Mouse (Mus musculus): ENCODE results near the gene Gm11084.
A peak's percentile ranks its signal among the peaks of the same experiment; 100 is the strongest.
"Not testable (repeated sequence)": the region's sequence is repeated elsewhere in the genome, so short reads cannot be mapped to it uniquely, and the experiment has no call there.

Gene Gm11084

DNA sequence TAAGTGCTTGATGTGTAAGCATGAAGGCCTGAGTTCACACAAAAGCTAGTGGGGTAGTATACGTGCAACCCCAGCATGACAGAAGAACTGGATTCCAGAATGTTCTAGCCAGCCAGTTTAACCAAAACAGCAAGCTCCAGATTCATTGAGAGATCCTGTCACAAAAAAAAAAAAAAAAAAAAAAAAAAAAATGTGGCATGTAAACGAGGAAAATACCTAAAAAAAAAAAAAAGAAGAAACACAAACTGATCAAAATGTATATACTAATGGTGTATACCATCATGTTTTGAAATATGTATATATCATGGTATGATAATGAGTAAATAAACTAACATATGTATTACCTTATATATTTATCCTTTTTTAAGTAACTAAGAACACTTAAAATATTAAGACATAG, 7.6 kb upstream of the Gm11084 start:
- no peak for DNase-seq

DNA sequence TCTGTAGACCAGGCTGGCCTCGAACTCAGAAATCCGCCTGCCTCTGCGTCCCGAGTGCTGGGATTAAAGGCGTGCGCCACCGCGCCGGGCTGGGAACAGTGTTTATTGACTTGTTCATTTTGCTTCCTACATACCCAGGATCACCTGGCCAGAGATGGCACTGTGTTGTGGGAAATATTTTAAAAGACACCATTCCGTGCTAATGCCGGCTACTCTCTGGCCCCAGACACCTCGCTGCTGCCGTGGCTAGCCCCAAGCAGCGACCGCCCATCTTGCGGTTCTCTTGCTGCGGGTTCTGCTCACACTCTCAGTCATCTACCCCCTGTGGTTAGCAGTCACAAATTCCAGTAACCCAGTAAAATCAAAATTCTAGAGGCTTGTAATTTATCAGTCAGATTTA, 6.0 kb upstream of the Gm11084 start:
- DNase-seq = no peak

DNA sequence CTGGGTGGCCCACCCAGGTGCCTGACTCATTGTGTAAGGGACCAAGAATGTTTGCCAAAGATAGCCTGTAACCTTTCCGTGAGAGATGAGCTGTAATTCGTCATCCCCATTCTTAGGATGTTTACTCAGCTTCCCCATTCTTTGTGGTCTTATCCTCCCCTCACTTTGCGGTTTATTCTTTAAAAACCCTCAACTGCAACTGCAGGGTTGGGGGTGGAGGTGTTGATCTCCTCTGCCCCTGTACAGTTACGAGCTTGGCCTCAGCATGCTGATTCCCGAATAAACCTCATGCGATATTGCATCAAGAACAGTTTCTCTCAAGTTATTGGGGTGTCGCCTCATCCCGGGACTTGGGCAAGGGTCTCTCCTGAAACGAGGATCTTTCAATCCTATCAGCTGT, 2.4 kb upstream of the Gm11084 start:
- DNase-seq = not testable (repeated sequence)

DNA sequence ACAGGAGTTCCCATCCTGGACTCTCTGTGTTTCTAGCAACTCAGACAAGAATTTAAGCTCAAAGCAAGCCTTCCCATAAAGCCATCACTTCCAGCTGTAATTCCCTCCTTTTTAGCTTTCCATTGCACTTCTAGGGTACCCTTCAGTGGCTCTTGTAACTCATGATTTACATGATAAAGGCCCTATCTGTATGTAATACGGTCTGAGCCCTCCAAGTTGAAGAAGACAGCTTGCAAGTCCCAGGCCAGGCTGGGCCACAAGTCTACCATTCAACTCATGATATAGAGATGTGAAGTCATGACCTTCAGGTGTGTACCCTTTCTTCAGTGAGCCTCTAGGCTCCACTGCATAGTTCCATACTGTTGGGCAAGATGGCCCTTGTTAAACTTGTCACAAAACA, 1.0 kb downstream of the Gm11084 start:
- no peak for DNase-seq

DNA sequence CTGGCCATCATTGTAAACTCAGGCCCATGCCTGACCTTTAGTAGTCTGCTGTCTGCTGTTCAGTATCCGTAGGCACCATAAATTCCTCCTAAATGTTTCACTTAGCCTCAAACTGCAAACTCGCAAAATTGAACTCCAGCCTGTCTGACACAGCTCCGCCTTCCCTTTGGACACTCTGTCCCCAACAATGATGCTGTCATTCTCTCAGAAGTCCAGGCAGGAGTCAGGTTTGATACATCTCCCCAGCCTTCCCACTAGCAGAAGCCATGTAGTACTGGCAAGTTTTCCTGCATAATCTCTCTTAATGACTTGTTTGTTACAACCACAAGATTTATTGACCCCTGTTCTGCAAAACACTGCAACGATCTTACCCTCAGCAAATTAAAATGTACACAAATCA, 1.7 kb downstream of the Gm11084 start:
- no peak for DNase-seq

DNA sequence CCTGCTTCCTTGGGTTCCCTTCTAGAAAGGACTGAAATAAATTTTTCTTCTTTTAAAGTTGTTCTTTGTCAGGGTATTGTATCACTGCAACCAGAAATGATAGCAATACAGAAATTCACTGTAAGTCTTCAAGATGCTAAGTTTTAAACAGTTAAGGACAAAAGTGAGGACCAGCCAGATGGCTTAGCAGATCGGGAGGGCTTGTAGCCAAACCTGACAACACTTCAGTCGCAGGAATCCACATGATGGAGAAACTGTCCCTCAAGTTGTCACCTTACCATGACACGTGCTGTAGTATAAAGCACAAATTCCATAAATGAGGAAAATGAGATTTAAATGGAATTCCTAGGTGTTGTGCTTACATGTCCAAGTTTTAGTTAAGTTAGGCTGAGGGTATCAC, 3.3 kb downstream of the Gm11084 start:
- DNase-seq = no peak

DNA sequence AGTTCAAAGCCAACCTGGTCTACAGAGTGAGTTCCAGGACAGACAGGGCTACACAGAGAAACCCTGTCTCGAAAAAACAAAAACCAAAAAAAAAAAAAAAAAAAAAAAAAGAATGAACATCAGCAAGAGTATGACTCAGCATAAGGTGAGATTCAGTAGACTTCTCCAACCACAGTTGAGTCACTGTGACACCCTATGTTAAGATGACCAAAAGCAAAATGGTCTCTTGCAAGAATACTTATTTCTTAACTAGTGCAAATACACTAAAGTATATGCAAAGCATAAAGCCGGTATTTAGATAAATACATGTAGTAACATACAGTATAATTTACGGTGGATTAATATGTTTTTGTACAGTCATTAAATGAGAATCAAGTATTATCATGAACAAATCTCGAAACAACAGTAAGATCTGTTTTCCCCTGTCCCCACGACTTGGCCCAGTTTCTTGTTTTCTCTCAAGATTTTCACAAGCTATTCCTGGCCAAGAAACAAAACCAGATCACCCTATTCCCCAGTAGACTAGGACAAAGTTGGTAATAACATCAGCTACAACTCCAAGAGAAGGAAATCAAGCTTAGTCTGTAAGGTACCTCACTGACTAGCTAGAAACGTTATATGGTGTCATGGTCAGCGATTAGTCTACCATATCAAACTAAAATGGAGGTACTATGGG, 4.3 kb downstream of the Gm11084 start:
- DNase-seq = no peak

DNA sequence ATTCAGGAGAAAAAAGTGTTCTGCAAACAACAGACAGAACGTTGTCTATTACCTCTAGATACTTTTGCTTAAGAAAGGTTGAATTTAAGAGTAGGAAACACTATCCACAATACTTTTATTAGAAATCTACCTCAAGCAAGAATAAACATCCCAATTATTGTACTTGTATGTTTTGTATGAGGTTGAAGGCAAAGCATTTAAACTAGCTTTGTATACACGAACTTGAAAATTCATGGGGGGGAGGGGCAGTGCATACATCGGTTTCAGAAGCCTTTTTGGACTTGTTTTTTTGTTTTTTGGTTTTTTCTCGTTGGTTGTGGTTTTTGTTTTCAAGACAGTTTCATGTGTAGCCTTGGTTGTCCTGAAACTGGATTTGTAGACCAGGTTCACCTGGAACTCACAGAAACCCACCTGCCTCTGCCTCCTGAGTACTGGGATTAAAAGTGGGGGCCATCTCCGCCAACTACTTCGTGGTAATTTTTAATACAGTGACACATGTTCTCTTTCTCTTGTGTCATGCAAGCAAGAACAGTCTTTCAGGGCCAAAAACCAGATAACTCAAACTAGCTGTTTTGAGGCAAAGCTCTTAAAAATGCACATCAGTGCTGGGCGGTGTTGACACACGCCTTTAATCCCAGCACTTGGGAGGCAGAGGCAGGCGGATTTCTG, 4.9 kb downstream of the Gm11084 start:
- no peak for DNase-seq

DNA sequence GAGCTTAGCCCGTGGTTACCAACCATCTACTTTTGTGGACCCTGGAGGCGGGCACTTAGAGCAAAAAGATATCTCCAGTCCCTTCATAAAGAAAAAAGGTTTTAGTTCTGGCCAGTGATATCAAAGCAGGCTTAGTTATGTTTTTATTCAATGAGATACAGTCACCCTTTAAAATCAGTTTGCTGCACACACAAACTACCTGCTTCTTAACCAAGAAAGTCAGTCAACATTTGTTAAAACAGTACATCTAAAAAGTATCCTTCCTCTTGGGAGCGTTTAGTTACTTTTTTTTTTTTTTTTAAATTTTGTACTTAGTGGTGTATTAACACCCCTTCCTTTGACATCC, 5.5 kb downstream of the Gm11084 start:
- DNase-seq = no peak

DNA sequence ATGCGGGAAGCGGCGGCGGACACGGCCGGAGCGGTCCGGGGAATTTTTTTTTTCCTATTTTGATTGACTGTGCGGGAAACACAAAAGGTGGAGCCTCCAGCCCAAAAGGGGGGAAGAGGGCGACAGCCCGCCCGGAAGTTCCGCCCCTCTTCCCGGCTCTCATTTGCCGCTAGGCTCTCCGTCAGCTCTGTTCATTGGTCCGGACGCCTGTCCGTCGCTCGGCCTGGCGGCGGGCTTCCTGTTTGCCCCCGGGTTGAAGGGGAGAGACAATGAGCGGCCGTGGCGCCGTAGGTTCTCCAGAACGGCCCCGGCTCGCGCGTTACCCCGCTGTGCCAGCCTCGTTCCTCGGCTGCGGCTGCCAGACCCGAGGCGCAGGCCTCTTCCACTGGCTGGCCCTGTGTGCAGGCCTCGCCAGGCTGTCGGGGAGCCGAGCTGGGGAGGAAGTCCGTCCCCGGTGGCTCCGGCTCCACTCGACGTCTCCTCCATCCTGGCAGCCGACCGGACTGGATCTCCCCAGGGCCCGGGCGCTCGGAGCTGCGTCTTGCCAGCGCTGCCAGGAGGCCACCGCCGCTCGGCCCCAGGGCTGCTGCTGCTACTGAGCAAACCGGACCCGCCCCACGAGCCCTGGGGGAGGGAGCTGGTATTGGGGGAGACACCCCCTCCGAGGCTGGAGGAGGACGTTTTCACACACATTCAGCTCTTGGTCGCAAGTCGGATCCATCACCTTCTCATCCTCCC, 6.0 kb downstream of the Gm11084 start, which contains the start of gene Sp3:
TSS of gene Sp3 (minus strand) at position 110 of the 738 bp plus-strand sequence.
- peak; percentile 96 for DNase-seq

DNA sequence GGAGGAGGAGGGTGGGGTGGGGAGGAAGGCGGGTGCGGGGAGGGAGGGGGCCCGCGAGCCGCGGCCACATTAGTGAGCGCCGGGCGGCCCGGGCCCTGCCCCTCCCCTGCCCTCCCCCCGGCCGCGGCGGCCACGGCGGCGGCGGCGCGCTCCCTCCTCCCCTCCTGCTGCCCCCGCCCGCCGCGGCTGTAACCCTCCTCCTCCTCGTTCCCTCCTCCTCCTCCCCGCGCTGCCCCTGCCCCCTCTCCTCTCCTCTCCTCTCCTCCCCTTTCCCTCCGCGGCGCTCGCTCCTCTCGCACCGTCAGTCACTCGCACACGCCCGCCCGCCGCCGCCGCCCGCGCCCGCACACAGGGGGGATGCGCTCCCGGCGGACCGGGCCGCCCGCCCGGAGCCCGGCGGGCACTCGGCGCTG, 6.9 kb downstream of the Gm11084 start:
- peak; percentile 87 for DNase-seq

DNA sequence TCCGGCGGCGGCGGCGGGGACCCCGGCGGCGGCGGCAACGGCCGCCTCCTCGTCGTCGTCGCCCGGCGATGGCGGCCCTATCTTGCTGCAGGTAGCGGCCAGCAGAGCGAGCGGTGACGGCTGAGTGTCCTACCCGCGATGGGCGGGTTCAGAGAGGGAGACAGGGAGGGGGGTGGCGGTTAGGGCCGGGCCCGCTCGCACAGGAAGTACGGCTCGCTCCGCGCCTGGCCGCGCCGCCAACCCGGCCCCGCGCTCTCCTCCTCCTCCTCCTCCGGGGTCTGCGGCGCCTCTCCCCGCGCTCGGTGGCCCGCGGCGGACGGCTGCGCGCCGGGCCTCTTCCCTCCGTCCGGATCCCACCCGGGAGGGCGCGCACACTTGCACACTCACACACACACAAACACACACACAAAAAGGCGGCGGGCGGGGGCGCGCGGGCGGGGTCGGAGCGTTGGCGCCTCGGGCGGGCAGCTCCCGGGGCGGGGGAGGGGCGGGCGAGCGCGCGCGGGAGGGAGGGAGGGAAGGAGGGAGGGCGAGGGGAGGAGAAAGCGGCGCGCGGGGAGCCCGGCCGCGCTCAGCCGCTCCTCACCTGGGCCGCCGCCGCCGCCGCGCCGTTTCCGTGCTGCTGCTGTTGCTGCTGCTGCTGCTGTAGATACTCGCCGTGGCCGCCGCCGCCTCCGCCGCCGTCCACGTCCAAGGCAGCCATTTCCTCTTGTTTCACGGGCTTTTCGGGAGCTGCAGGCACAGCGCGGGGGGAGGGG, 7.4 kb downstream of the Gm11084 start:
- peak; percentile 90 for DNase-seq

DNA sequence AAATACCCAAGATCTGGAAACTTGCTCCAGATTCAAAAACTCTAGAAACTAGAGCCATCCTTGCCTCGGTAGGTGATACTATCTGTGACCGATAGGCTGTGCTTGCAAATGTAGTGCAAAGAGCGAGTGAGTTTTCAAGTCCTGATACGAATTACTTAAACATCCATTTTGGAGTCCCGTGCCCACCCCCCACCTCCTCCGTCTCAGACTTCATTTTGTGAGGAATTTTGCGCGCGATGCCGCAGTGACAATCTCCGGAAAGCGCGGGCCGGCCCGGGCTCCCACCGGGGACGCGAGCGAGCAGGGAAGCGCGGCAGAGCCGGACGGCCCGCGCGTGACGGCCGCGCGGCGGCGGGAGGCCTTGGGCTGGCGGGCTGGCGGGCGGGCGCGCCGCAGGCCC, 8.0 kb downstream of the Gm11084 start:
- DNase-seq = no peak

DNA sequence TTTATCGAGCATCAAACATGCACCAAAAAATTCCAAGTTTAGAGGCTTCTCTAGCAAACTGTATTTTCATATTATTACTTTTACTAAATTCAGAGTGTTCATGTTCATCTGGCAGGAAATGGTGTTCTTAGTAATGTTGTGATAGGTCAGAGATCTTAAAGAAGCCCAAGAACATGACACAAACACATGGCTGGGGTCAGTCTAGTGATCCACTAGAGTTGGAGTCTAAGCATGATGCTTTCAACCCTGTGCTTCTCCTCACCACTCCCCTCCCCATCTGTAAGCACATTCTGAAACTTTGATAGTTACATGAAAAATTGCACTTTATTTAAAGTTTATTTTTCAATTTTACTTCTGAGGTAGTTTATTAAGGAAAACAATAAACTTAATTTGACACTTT, 9.2 kb downstream of the Gm11084 start:
- DNase-seq = no peak

DNA sequence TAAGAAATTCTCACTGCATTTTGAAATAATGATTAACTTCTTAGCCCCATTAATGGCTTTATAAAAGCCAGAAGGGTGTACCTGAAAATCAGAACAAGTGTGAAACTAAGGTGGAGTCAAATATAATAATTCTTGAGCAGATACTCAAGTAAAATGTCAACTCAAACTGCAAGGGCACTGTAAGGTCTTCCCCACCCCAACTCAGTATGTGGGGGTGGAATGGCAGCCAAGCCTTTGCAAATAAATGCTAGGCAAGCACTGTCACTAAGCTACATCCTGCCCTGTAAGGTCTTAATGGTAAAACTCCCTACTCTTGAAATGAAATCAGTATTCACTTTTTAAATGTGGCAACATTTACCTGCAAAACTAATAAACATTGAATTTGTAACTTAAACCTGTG, 10.5 kb downstream of the Gm11084 start:
- DNase-seq = no peak

DNA sequence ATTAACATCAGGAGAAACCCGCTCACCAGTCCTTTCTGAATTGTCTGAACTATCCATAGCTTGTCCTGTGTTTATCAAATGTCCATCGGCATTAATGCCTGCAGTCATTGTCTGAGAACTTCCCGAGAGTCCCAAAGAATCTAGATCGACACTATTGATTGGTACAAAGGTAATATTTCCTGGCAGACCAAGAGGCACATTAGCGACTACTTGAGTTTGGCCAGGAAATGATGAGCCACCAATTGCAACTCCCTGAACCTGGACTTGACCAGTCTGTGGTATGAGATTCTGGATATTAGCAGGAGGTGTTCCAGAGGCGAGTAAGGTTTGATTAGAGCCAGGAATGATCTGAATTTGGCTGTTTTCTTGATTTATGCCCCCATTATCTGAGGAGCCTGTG, 15.7 kb downstream of the Gm11084 start:
- no peak for DNase-seq

DNA sequence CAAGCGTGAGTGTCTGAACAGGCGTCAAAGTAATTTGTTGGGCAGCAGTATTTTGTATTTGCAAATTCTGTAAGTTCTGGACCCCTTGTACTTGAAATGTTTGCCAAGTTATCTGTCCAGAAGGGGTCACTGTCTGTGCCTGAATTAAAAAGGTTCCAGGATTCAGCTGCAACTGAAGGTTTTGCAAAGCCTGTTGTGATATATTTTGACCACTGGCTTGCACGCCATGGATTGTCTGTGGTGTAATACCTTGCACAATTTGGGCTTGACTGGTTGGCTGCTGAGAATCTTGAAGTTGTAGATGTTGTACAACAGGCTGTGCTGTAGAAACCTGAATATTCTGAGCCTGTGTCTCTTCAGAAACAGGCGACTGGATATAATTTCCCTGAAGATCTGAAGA, 16.2 kb downstream of the Gm11084 start:
- no peak for DNase-seq

DNA sequence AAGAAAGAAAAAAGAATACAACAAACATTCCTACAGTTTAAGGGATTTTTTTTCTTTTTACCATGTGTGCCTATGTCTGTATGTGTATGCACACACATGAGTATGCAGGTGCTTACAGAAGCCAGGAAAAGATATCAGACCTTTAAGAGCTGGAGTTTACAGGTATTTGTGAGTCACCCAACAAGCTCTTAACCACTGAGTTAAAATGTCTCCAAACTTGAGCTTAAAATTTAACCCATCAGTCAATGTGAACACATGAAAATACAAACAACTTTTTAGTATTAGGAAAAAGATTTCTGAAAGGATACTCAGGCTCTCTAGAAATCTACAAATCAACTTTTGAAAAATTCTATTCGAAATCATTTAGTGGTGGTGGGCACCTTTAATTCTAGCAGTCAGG, 18.0 kb downstream of the Gm11084 start:
- no peak for DNase-seq

DNA sequence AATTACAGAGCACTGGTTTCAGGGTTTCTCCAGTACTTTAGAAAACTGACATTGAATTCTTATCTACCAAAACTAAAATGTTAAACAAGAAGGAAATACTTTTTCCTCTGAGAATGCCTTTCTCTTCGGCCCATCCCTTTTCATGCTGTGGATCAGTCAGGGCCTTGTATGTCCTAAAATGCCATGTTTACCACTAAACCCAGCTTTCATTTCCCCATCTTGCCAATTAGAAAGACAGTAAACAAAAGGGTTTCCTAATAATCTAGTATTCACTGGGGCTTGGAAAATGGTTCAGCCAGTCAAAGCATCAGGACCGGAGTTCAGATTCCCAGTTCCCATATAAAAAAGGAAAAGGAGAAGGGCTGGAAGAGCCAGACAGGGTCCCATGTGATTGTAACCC, 21.1 kb downstream of the Gm11084 start:
- no peak for DNase-seq

DNA sequence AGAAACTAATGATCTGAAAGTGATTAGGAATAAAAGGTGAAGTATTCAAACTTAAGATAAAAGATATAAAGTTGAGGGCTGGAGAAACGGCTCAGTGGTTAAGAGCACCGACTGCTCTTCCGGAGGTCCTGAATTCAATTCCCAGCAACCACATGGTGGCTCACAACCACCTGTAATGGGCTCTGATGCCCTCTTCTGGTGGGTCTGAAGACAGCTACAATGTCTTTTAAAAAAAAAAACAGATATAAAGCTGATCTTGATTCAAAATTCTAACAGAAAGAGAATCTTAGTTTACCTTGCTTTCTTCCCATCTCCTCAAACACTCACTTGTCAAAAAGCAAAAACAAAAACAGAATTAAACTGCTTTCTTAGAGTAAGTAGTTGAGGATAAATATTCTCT, 30.1 kb downstream of the Gm11084 start:
- DNase-seq = no peak

DNA sequence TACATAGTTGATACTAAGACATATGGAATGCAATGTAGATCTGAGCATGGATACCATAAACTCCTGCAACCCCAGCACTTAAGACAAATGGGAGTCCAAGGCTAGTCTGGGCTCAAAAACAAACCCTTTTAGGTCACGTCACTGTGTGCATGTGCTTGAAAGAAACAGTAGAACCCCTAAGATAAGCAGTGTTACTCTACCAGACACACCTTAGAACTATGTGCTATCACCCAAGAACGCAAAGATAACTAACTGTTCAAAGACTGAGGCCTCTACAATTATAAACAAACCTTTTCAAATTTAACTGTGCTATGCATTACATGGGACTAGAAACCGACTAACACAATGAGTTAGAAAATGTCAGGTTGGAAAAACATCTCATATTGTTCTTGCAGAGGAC, 33.5 kb downstream of the Gm11084 start:
- DNase-seq = no peak

DNA sequence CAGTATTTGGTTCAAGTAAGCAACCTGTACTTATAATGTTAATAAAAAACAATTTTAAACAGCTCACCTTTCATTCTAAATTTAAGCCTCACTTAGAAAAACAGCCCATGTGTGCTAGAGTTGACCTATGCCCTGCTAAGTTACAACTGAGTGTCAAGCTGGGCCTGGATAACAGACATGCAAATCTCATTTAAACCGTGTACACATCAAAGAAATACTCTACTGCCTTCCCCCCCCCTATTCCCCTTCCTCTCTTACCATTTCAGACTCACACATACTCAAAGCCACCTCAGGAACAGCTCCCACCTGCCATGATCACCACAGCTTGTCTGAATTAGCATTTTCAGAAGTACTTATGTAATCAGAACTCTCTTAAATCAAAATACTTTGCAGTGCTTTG, 50.6 kb downstream of the Gm11084 start:
- no peak for DNase-seq

DNA sequence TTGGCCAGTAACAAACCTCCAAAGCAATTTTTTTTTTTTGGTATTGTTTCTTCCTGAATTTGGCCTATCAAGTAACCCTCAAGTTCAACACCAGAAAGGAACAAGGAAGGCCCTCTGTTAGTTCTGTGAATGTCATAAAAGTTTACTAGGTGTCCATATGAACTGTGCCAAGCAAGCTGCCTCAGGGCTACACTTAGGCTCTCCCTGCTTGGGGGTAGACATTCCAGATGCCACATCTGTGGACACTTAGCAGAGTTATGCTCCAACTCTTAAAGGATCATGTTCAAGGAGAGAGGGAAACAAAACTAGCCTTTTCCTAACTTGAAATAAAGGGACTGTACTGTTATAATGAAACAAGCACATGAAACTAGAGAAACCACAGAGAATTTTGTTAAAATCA, 54.3 kb downstream of the Gm11084 start:
- no peak for DNase-seq

DNA sequence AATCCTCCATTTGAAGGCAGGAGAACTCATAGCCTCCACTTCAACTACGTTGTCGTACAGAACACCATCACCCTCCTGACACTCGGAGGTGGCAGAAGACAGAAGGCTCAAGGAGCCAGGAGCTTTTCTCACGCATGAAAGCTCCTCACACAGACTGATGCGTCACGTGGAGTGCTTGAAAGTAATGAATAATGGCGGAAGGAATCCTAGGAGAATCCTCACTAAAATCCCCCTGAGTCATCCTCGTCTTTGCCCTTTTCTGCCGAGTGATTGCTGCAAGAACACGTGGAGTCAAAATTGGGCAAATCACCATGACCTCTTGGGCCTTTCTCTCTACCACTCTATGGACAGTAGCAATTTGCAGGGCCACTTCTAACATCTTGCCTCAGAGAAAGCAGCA, 61.5 kb downstream of the Gm11084 start:
- no peak for DNase-seq

Data from thymus, postnatal 25 days (tissue).